In the genomic region with DNA sequence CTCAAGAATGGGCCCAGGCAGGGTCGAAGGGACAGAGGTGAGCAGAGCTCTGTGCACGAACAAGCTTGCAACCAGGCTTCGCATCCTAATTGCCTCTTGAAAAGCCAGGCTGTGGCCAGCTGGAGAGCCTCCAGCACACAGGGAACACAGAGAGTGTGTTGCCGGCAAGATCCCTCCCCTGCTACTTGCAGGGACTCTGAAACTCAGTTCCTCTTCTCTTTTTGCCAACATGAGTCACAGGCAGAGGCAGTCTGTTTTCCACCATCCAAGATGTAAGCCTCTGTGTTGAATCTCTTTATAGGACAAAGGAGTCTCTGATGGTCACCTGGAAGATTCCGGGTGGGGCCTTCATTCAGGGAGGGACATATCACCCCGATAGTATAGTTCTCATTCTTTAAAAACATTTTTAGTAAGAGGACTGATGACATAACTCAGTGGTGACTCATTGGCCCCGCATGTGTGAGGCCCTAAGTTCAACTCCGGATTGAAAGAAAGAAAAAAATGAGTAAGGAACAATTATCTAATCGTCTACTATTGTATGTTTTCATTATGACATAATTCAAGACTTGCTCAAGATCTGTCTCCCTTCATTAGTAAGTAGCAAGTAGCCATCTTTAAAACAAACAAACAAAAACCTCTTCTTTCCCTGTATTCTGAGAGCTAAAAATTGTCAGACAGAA, we compare ENCODE assay signal across 9 mouse cellular contexts. TPM values are rescaled to one million over a fixed set of nuclear protein-coding genes. Genes with fewer than 3 reads are reported as not detected.
DNase-seq lines count a peak whose midpoint lies in the region; ATAC-seq and TF ChIP-seq lines count a peak whose summit lies in the region.
"Had no signal": no experiment of that assay in that cellular context is flagged by ENCODE, and none has a peak within 500 bp of the region (broad histone marks: within the 10 kb centered on the region; RNA-seq: fewer than 3 reads in every experiment).

No protein-coding gene starts in this region.

- DNase-seq in cerebellum, postnatal 25 days, result peak; percentile 43 to 65
- DNase-seq in cerebellum, adult 8-10 months, result no peak
- peak; percentile 17 for DNase-seq in R1 (ENCODE audit: low read depth, low spot score)
- DNase-seq in stomach, postnatal 0 days (ENCODE audit: low spot score), result peak; percentile 23
- DNase-seq in thymus, postnatal 10 days (ENCODE audit: low spot score in 2 of 2), result no peak

- no peak overlapping the region for H3K4me3 ChIP-seq in forebrain, embryonic 16.5 days (replicated peaks; ENCODE audit: low read length)
- no peak overlapping the region for H3K4me3 ChIP-seq in hindbrain, embryonic 15.5 days
- no peak overlapping the region for H3K4me3 ChIP-seq in stomach, postnatal 0 days (ENCODE audit: low read depth, low read length)

- H3K9ac ChIP-seq in forebrain, embryonic 16.5 days (replicated peaks; ENCODE audit: low read depth, low read length), result no peak overlapping the region
- H3K9ac ChIP-seq in hindbrain, embryonic 15.5 days, result no peak overlapping the region
- H3K9ac ChIP-seq in stomach, postnatal 0 days (ENCODE audit: low read length), result no peak overlapping the region
- H3K9ac ChIP-seq: liver, embryonic 14.5 days had no signal

- TF ChIP-seq EP300 in stomach, postnatal 0 days (optimal IDR thresholded peaks at IDR 0.05), result no peak

- 34% methylated on average over 9 of the region's 9 CpGs for WGBS in forebrain, embryonic 16.5 days
- WGBS in hindbrain, embryonic 15.5 days, result 45% methylated on average over 9 of the region's 9 CpGs
- WGBS in stomach, postnatal 0 days, result 28% methylated on average over 9 of the region's 9 CpGs

- H3K27me3 ChIP-seq in forebrain, embryonic 16.5 days (replicated peaks; ENCODE audit: control insufficient read depth, insufficient read depth, low read length), result no peaks in the 10 kb centered on the region
- H3K27me3 ChIP-seq in hindbrain, embryonic 15.5 days, result no peaks in the 10 kb centered on the region
- H3K27me3 ChIP-seq in stomach, postnatal 0 days (ENCODE audit: control insufficient read depth, insufficient read depth, low read length), result no peaks in the 10 kb centered on the region

- no peak for TF ChIP-seq CTCF in stomach, postnatal 0 days (IDR thresholded peaks at IDR 0.05; ENCODE audit: low read depth)

- H3K4me2 ChIP-seq in forebrain, embryonic 16.5 days (ENCODE audit: low read length), result peak overlapping the region; percentile 36
- peak overlapping the region; percentile 31 for H3K4me2 ChIP-seq in hindbrain, embryonic 15.5 days
- no peak overlapping the region for H3K4me2 ChIP-seq in stomach, postnatal 0 days (replicated peaks; ENCODE audit: low read depth)

- H3K27ac ChIP-seq in forebrain, embryonic 16.5 days (ENCODE audit: low read length), result peak overlapping the region; percentile 77
- H3K27ac ChIP-seq in hindbrain, embryonic 15.5 days (replicated peaks), result peak overlapping the region; percentile 53
- no peak overlapping the region for H3K27ac ChIP-seq in stomach, postnatal 0 days (replicated peaks)
- H3K27ac ChIP-seq: liver, embryonic 14.5 days had no signal

- ATAC-seq in forebrain, embryonic 16.5 days, result peak; percentile 88
- peak; percentile 85 for ATAC-seq in hindbrain, embryonic 15.5 days (ENCODE audit: low FRiP score, low read depth)
- peak; percentile 86 for ATAC-seq in megakaryocyte, adult 5-6 weeks (ENCODE audit: poor library complexity, severe bottlenecking)
- ATAC-seq in stomach, postnatal 0 days (ENCODE audit: low FRiP score, low TSS enrichment), result peak; percentile 59; the same call in 1 of the 2 replicates

- no peaks in the 10 kb centered on the region for H3K36me3 ChIP-seq in forebrain, embryonic 16.5 days (ENCODE audit: control insufficient read depth, insufficient read depth)
- no peaks in the 10 kb centered on the region for H3K36me3 ChIP-seq in hindbrain, embryonic 15.5 days
- no peaks in the 10 kb centered on the region for H3K36me3 ChIP-seq in stomach, postnatal 0 days (ENCODE audit: control insufficient read depth, insufficient read depth, low read length)

- no peaks in the 10 kb centered on the region for H3K9me3 ChIP-seq in forebrain, embryonic 16.5 days (ENCODE audit: control insufficient read depth, low read length)
- no peaks in the 10 kb centered on the region for H3K9me3 ChIP-seq in hindbrain, embryonic 15.5 days
- no peaks in the 10 kb centered on the region for H3K9me3 ChIP-seq in stomach, postnatal 0 days (ENCODE audit: control insufficient read depth, low read length)

- H3K4me1 ChIP-seq in forebrain, embryonic 16.5 days (replicated peaks; ENCODE audit: control insufficient read depth, insufficient read depth, low read length), result peaks cover 16% of the 10 kb centered on the region
- peaks cover 15% of the 10 kb centered on the region for H3K4me1 ChIP-seq in hindbrain, embryonic 15.5 days (replicated peaks)
- H3K4me1 ChIP-seq in stomach, postnatal 0 days (replicated peaks; ENCODE audit: control insufficient read depth, insufficient read depth), result no peaks in the 10 kb centered on the region

RNA-seq across cellular contexts. Expression of a gene that starts 46.3 kb away (rescaled TPM):
- polyA plus RNA-seq in forebrain, embryonic 16.5 days (2015; fragmentation: Nextera tagmentation; extraction: Ambion mirVana), result 0.53 and 0.60 TPM in 2 replicates
- 0.75 and 0.84 TPM in 2 replicates for polyA plus RNA-seq in hindbrain, embryonic 15.5 days (2015; fragmentation: Nextera tagmentation; extraction: Ambion mirVana)
- 0.91 and 1.4 TPM in 2 replicates for total RNA-seq in megakaryocyte, adult 5-6 weeks (2015)
- 1.6 TPM in 2 replicates for total RNA-seq in megakaryocyte, adult 5-6 weeks (2017)
- 4.8 and 5.1 TPM in 2 replicates for polyA plus RNA-seq in stomach, postnatal 0 days (2015; fragmentation: Nextera tagmentation; extraction: Ambion mirVana)

Comparison
In these comparisons a context has a peak if more than half of its experiments do, and no peak if none do; other contexts are left out.
1. DNase-seq: peak in cerebellum, postnatal 25 days (2 of 2), R1 (single experiment) and stomach, postnatal 0 days (single experiment); none in cerebellum, adult 8-10 months (single experiment) and thymus, postnatal 10 days (0 of 2).
2. Peak in every context shown above with its lines, with median percentiles within 50 percentile points of each other: ATAC-seq.